Mouse (Mus musculus) cerebellum, adult 2 months (tissue): ENCODE data around the gene Serpinb13.

Source experiments
- CTCF ChIP-seq: fragments of 200-500 bp; IDR thresholded peaks from 2 replicates; pipeline ENCODE4 v1.5.1; 2011; ENCODE audit warnings: low read depth, mild to moderate bottlenecking, control low read depth, low read length, moderate library complexity, borderline replicate concordance; ENCODE audit not compliant: insufficient read depth
- POLR2A ChIP-seq: fragments of 200-500 bp; IDR thresholded peaks from 2 replicates; pipeline ENCODE4 v1.6.1; 2011; ENCODE audit warnings: low read length, control low read depth, borderline replicate concordance; ENCODE audit not compliant: insufficient read depth

- TF ChIP-seq POLR2A (no peak), CTCF (no peak)
These were observed 20.8 kb upstream of the Serpinb13 start for GRCm38 (mm10) chr1:106959981-106960380.
